Mouse (Mus musculus) midbrain, embryonic 11.5 days (tissue): ENCODE measurements around the gene Pitpnm1. TPM values are rescaled to one million over a fixed set of nuclear protein-coding genes. Genes with fewer than 3 reads are reported as not detected.
A peak's percentile ranks its signal among the peaks of the same experiment; 100 is the strongest.

Experiments used
- ATAC-seq: fragments of 200-750 bp; cut with Nextera tagmentation; 2 replicates; pipeline ENCODE4 v1.8.0; 2017; ENCODE audit warnings: moderate TSS enrichment, moderate library complexity; ENCODE audit not compliant: low FRiP score
- DNase-seq: peaks from one replicate; pipeline ENCODE4 v3.0.0; 2015; ENCODE audit warnings: low spot score; ENCODE audit errors: missing footprints
- H3K27ac ChIP-seq: fragments of 300-500 bp; sonication (generic); 2 replicates; pipeline ENCODE4 v1.5.1; 2014; ENCODE audit warnings: low read depth, low read length
- H3K27me3 ChIP-seq: fragments of 300-500 bp; sonication (generic); 2 replicates; pipeline ENCODE4 v1.6.1; 2014; ENCODE audit warnings: mild to moderate bottlenecking, low read length, moderate library complexity, mixed read lengths; ENCODE audit not compliant: control insufficient read depth, insufficient read depth
- H3K36me3 ChIP-seq: fragments of 300-500 bp; sonication (generic); 2 replicates; pipeline ENCODE4 v1.6.1; 2014; ENCODE audit warnings: mild to moderate bottlenecking, low read length, moderate library complexity, mixed read lengths; ENCODE audit not compliant: control insufficient read depth, insufficient read depth
- H3K4me1 ChIP-seq: fragments of 300-500 bp; sonication (generic); 2 replicates; pipeline ENCODE4 v1.6.1; 2014; ENCODE audit warnings: low read length; ENCODE audit not compliant: control insufficient read depth, insufficient read depth
- H3K4me2 ChIP-seq: fragments of 300-500 bp; sonication (generic); 2 replicates; pipeline ENCODE4 v1.6.1; 2014; ENCODE audit warnings: mild to moderate bottlenecking, moderate library complexity
- H3K4me3 ChIP-seq: fragments of 300-500 bp; sonication (generic); 2 replicates; pipeline ENCODE4 v1.5.1; 2014; ENCODE audit warnings: low read depth, low read length
- H3K9ac ChIP-seq: fragments of 300-500 bp; sonication (generic); 2 replicates; pipeline ENCODE4 v1.6.1; 2014; ENCODE audit warnings: low read length
- H3K9me3 ChIP-seq: fragments of 300-500 bp; sonication (generic); 2 replicates; pipeline ENCODE4 v1.6.1; 2016; ENCODE audit warnings: low read length; ENCODE audit not compliant: control insufficient read depth
- WGBS: fragments of 180-500 bp; shearing (Covaris S2); extraction: QIAGEN DNeasy Blood & Tissue Kit; methylation state at CpG from one replicate; pipeline ENCODE4 v1.1.7; 2014; 5-methylcytosine and 5-hydroxymethylcytosine counted together
- polyA plus RNA-seq: library from polyadenylated mRNA; unstranded; fragments of >200 nt; fragmentation: Nextera tagmentation; extraction: Ambion mirVana; gene quantifications from 2 replicates; pipeline ENCODE4 v1.2.1, GENCODE M21; 2014

Pitpnm1 gene
- polyA plus RNA-seq, 1 experiment from 2014 or later, result 11.2 TPM

DNA sequence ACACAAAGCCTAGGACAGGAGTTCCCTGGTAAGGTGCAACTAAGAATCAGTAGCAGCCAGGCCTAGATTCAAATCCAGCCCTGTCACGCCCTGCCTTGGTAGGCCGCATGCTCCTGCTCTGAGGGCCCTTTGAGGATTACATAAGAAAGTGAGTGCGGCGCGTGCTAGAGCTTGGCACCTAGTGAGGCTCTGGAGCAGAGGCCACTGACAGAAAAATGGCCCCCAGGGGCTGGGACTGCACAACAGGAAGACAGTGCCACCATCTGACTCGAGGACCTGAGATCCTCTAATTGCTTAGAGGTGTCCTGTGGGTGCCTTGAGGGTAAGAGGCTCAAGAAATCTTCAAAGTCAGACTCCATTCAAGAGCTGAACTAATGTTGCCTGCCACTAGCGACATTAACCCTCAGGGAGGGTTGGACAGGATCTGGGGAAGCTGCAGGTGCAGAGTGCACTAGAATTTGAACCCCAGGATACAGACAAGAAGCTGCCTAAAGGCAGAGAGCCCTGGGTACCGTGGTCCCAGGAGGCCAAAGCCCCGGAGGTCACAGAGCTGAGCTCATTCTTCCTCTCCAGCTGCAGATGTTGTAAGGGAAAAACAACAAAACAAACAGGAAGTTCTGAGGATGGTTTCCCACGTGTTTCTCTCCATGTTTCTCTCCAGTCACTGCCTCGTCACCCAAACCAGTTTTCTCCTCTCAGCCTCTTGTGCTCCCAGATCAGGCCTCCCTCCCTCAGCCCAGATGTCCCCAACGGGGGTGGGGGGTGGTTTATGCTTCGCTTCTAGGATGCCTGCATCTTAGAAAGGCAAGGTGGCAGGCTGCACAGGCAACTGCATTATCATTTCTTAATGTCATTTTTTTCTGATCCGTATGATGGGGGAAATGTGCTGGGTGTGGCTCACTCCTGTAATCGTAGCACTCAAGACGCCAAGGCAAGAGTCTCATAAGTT is 45.0 kb downstream of the Pitpnm1 start:
- Histone ChIP-seq H3K4me1 (peaks cover 14% of the 10 kb centered on the region), H3K27me3 (no peaks in the 10 kb centered on the region), H3K9me3 (no peaks in the 10 kb centered on the region), H3K4me3 (no peak overlapping the region), H3K36me3 (no peaks in the 10 kb centered on the region), H3K4me2 (no peak overlapping the region), H3K27ac (no peak overlapping the region), H3K9ac (no peak overlapping the region)
- DNase-seq, result no peak
- ATAC-seq, result no peak
- WGBS, result 87% methylated on average over 16 of the region's 16 CpGs

- no peak overlapping the region for H3K27ac ChIP-seq
- ATAC-seq, result no peak
Observed at GRCm38 (mm10) chr19:4145936-4146335, 46.1 kb downstream of the Pitpnm1 start.

GRCm38 (mm10) chr19:4146366-4147021 is 46.7 kb downstream of the Pitpnm1 start:
- Histone ChIP-seq H3K36me3 (peaks cover 10% of the 10 kb centered on the region), H3K9ac (no peak overlapping the region), H3K27me3 (no peaks in the 10 kb centered on the region), H3K27ac (no peak overlapping the region), H3K4me2 (no peak overlapping the region), H3K9me3 (no peaks in the 10 kb centered on the region), H3K4me3 (no peak overlapping the region), H3K4me1 (peaks cover 14% of the 10 kb centered on the region)
- DNase-seq (no peak), ATAC-seq (no peak)
- WGBS, result 66% methylated on average over 12 of the region's 12 CpGs

More at GRCm38 (mm10) chr19:4145936-4146335, 46.1 kb downstream of the Pitpnm1 start:
- 77% methylated on average over 5 of the region's 5 CpGs for WGBS
- no peak overlapping the region for H3K4me2 ChIP-seq
- H3K27me3 ChIP-seq, result no peaks in the 10 kb centered on the region
- no peaks in the 10 kb centered on the region for H3K9me3 ChIP-seq
- no peak overlapping the region for H3K4me3 ChIP-seq
- H3K9ac ChIP-seq, result no peak overlapping the region
- peaks cover 8% of the 10 kb centered on the region for H3K36me3 ChIP-seq
- peaks cover 14% of the 10 kb centered on the region for H3K4me1 ChIP-seq
- DNase-seq, result no peak

GRCm38 (mm10) chr19:4147022-4147405 is 47.2 kb downstream of the Pitpnm1 start:
- 44% methylated on average over 3 of the region's 3 CpGs for WGBS
- Histone ChIP-seq H3K4me2 (no peak overlapping the region), H3K27me3 (no peaks in the 10 kb centered on the region), H3K4me3 (no peak overlapping the region), H3K9ac (no peak overlapping the region), H3K4me1 (peaks cover 14% of the 10 kb centered on the region), H3K36me3 (peaks cover 10% of the 10 kb centered on the region), H3K27ac (no peak overlapping the region), H3K9me3 (no peaks in the 10 kb centered on the region)
- DNase-seq (no peak), ATAC-seq (no peak)

- peaks cover 14% of the 10 kb centered on the region for H3K4me1 ChIP-seq
- H3K4me2 ChIP-seq, result peak overlapping the region; percentile 31
- no peaks in the 10 kb centered on the region for H3K27me3 ChIP-seq
- H3K27ac ChIP-seq, result no peak overlapping the region
- peaks cover 10% of the 10 kb centered on the region for H3K36me3 ChIP-seq
- DNase-seq (no peak), ATAC-seq (peak; percentile 61)
- peak overlapping the region; percentile 26; the same call in 1 of the 2 replicates for H3K9ac ChIP-seq
- H3K9me3 ChIP-seq, result no peaks in the 10 kb centered on the region
- H3K4me3 ChIP-seq, result peak overlapping the region; percentile 84
- 32% methylated on average over 9 of the region's 9 CpGs for WGBS
Observed at GRCm38 (mm10) chr19:4147782-4148490, 48.1 kb downstream of the Pitpnm1 start.

DNA sequence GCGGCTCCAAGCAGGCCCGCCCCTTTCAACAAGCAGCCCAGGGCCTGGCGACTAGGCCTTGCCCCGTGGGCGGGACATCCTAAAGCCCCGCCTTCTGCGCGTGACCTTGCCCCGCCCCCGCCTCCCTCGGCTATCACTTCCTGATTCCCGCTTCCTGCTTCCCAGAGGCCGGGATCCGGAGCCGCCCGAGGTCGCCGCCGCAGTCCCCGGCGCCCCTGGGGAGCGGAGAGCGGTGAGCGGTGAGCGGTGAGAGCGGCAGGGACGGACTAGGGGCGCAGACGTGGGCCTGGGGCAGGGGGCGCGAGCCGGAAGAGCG is 48.7 kb downstream of the Pitpnm1 start, which contains the start of gene Coro1b:
TSS of gene Coro1b (plus strand) at position 129 of the 316 bp plus-strand sequence.
- H3K9ac ChIP-seq, result peak within 1 kb of the TSS; percentile 83
- DNase-seq (peak; percentile 99), ATAC-seq (peak; percentile 96)
- H3K4me2 ChIP-seq, result peak within 1 kb of the TSS; percentile 90
- H3K27ac ChIP-seq, result no peak within 1 kb of the TSS
- under 1% methylated on average over 33 of the region's 33 CpGs for WGBS
- no peaks in the 10 kb centered on the region for H3K27me3 ChIP-seq
- peaks cover 10% of the 10 kb centered on the region for H3K36me3 ChIP-seq
- H3K4me3 ChIP-seq, result peak within 1 kb of the TSS; percentile 84
- peaks cover 14% of the 10 kb centered on the region for H3K4me1 ChIP-seq
- H3K9me3 ChIP-seq, result no peaks in the 10 kb centered on the region

DNA sequence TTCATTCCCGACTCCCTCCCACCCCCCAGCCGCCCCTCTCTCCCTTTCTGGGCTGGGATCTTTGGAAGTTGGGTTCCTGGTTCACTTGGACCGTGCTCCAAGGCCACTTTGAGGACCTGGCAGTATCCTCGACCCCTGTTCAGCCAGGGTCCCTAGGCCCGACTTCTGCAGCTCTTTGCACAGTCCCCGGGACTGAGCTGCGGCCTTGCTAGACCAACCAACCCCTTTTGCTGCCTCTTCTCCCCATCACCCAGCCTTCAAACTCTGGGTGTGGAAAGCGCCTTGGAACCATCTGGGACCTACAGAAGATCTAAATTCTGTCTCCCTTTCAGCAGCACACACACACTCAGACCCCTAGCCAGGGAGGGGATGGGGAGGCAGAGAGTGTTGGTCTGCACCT is 49.0 kb downstream of the Pitpnm1 start:
- H3K9me3 ChIP-seq, result no peaks in the 10 kb centered on the region
- peaks cover 10% of the 10 kb centered on the region for H3K36me3 ChIP-seq
- WGBS, result 3% methylated on average over 7 of the region's 8 CpGs
- peak overlapping the region; percentile 90 for H3K4me2 ChIP-seq
- ATAC-seq (no peak; the same call in 1 of the 2 replicates), DNase-seq (no peak)
- no peak overlapping the region for H3K27ac ChIP-seq
- H3K4me1 ChIP-seq, result peaks cover 14% of the 10 kb centered on the region
- H3K27me3 ChIP-seq, result no peaks in the 10 kb centered on the region
- peak overlapping the region; percentile 84 for H3K4me3 ChIP-seq
- peak overlapping the region; percentile 83 for H3K9ac ChIP-seq

DNA sequence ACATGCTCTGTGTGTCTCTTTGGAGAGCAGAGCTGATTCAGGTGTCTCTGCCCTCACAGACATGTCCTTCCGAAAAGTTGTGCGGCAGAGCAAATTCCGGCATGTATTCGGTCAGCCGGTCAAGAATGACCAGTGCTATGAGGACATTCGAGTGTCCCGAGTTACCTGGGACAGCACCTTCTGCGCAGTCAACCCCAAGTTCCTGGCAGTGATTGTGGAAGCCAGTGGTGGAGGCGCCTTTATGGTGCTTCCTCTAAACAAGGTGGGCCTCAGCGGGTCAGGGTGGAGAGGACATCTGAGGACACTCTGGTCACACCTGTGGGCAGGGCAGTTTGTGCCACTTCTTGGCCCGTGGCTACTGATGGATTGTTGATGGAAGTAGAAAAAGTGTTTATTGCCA is 49.5 kb downstream of the Pitpnm1 start:
- peaks cover 14% of the 10 kb centered on the region for H3K4me1 ChIP-seq
- H3K9me3 ChIP-seq, result no peaks in the 10 kb centered on the region
- DNase-seq (no peak), ATAC-seq (no peak)
- H3K9ac ChIP-seq, result peak overlapping the region; percentile 83
- H3K27ac ChIP-seq, result no peak overlapping the region
- H3K4me2 ChIP-seq, result peak overlapping the region; percentile 90
- no peaks in the 10 kb centered on the region for H3K27me3 ChIP-seq
- WGBS, result 91% methylated on average over 11 of the region's 11 CpGs
- peak overlapping the region; percentile 84 for H3K4me3 ChIP-seq
- peaks cover 10% of the 10 kb centered on the region for H3K36me3 ChIP-seq
